Mouse (Mus musculus) lung, adult 2 months (tissue): Measurements from ENCODE around the gene Defb23.

ENCODE experiments used
- CTCF ChIP-seq: fragments of 200-500 bp; IDR thresholded peaks from 2 replicates; pipeline ENCODE4 v1.5.1; 2011; ENCODE audit warnings: mild to moderate bottlenecking, low read length, control low read depth; ENCODE audit not compliant: insufficient read depth
- POLR2A ChIP-seq: fragments of 200-500 bp; IDR thresholded peaks from 2 replicates; pipeline ENCODE4 v1.6.1; 2011; ENCODE audit warnings: low read depth, mild to moderate bottlenecking, control low read depth, low read length, borderline replicate concordance; ENCODE audit errors: extremely low read depth

DNA sequence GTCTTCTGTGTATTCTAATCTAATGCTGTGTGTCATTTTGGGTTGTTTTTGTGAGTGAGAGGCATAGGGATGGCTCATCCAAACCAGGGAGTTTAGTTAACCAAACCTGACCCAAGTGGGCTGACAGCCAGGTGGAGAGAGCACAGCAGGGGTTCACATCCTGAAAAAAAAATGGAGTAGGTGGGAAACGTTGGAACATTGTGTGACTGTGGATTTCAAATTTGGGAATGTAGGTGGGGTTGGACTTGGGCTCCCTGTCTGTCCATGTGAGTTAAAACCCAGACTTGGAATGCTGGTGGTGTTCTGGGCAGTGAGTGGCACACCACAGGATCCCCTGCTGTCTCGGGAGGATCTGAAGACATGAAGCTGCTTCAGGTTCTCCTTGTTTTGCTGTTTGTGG lies 12.3 kb upstream of the Defb23 start, which contains the start of gene Defb20:
- no peak for TF ChIP-seq CTCF
- TF ChIP-seq POLR2A, result no peak
